Mouse (Mus musculus) heart, embryonic 11.5 days (tissue): ENCODE data around the gene Ccdc40. TPM values are rescaled to one million over a fixed set of nuclear protein-coding genes. Genes with fewer than 3 reads are reported as not detected.
A peak's percentile ranks its signal among the peaks of the same experiment; 100 is the strongest.

ENCODE experiments used
- ATAC-seq: fragments of 200-750 bp; cut with Nextera tagmentation; replicated peaks from 2 replicates; pipeline ENCODE4 v1.8.0; 2017; ENCODE audit warnings: moderate library complexity; ENCODE audit not compliant: insufficient number of reproducible peaks, low FRiP score, low TSS enrichment
- H3K27ac ChIP-seq: fragments of 300-500 bp; sonication (generic); 2 replicates; pipeline ENCODE4 v1.5.1; 2014; ENCODE audit warnings: mild to moderate bottlenecking, low read depth, low read length
- H3K27me3 ChIP-seq: fragments of 300-500 bp; sonication (generic); 2 replicates; pipeline ENCODE4 v1.6.1; 2014; ENCODE audit warnings: mild to moderate bottlenecking, low read length, mixed read lengths; ENCODE audit not compliant: control insufficient read depth, insufficient read depth
- H3K36me3 ChIP-seq: fragments of 300-500 bp; sonication (generic); 2 replicates; pipeline ENCODE4 v1.6.1; 2014; ENCODE audit warnings: mild to moderate bottlenecking, low read length, moderate library complexity, mixed read lengths; ENCODE audit not compliant: control insufficient read depth, insufficient read depth
- H3K4me1 ChIP-seq: fragments of 300-500 bp; sonication (generic); 2 replicates; pipeline ENCODE4 v1.6.1; 2014; ENCODE audit warnings: low read length; ENCODE audit not compliant: control insufficient read depth, insufficient read depth
- H3K4me2 ChIP-seq: fragments of 300-500 bp; sonication (generic); 2 replicates; pipeline ENCODE4 v1.6.1; 2014; ENCODE audit warnings: mild to moderate bottlenecking, moderate library complexity
- H3K4me3 ChIP-seq: fragments of 300-500 bp; sonication (generic); 2 replicates; pipeline ENCODE4 v1.5.1; 2014; ENCODE audit warnings: low read depth, low read length
- H3K9ac ChIP-seq: fragments of 300-500 bp; sonication (generic); 2 replicates; pipeline ENCODE4 v1.6.1; 2014; ENCODE audit warnings: mild to moderate bottlenecking, low read depth, low read length, moderate library complexity
- H3K9me3 ChIP-seq: fragments of 300-500 bp; sonication (generic); replicated peaks from 2 replicates; pipeline ENCODE4 v1.6.1; 2016; ENCODE audit warnings: low read length; ENCODE audit not compliant: control insufficient read depth
- WGBS: fragments of 180-500 bp; shearing (Covaris S2); extraction: QIAGEN DNeasy Blood & Tissue Kit; methylation state at CpG from one replicate; pipeline ENCODE4 v1.1.7; 2014; ENCODE audit not compliant: insufficient replicate concordance; 5-methylcytosine and 5-hydroxymethylcytosine counted together
- polyA plus RNA-seq: library from polyadenylated mRNA; unstranded; fragments of >200 nt; fragmentation: Nextera tagmentation; extraction: Ambion mirVana; gene quantifications from 2 replicates; pipeline ENCODE4 v1.2.1, GENCODE M21; 2014

The Ccdc40 gene
- polyA plus RNA-seq, 1 experiment from 2014 or later: 3.5 TPM

DNA sequence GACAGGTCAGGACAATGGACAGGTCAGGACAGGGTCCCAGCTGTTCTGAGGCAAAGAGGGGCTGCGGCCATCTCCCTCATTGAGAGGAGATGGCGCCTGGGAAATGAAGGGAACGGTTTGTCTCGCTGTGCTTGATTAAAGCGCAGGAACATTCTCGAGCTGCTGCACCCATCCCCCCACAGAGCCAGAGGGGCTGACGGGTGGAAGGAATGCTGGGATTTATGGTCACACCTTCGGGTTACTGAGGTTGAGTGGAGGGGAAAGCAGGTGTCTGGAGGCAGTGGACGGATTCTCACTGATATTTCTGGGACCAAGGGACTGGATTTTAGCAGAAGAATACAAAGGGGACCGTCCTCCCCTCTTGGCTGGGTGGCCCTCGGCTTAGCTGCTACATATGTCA lies 79.5 kb downstream of the Ccdc40 start:
- Histone ChIP-seq H3K4me3 (no peak overlapping the region), H3K4me1 (peaks cover 18% of the 10 kb centered on the region), H3K36me3 (no peaks in the 10 kb centered on the region), H3K27ac (peak overlapping the region; percentile 54), H3K27me3 (peaks cover 10% of the 10 kb centered on the region; the same call in 1 of the 2 replicates), H3K4me2 (no peak overlapping the region), H3K9me3 (no peaks in the 10 kb centered on the region), H3K9ac (peak overlapping the region; percentile 39; the same call in 1 of the 2 replicates)
- WGBS: 30% methylated on average over 11 of the region's 11 CpGs
- 0 out of 2 replicates have a peak, but pooled peaks have one; percentile 27 for ATAC-seq

DNA sequence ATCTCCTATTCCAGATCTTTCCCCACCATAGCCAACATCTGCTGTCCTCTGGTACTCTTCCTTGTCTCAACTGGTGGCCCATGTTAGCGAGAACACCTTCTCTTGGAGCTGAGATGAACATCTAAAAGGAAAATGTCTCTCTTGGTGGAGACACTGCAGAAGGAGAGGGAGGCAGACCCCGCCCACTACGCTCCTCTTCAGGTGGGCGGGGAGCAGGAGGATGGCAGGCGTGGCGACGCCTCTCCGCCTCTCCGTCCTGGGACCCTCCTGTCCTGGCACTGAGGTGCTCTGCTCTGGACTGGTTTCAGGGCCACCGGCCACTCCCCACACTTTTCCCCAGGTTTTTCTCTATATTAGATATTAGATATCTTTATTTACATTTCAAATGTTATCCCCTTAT lies 82.2 kb downstream of the Ccdc40 start:
- Histone ChIP-seq H3K4me2 (no peak overlapping the region), H3K36me3 (no peaks in the 10 kb centered on the region), H3K27ac (no peak overlapping the region), H3K4me3 (no peak overlapping the region), H3K9me3 (no peaks in the 10 kb centered on the region), H3K9ac (no peak overlapping the region), H3K4me1 (peaks cover 18% of the 10 kb centered on the region), H3K27me3 (0 out of 2 replicates have a peak, but pooled peaks cover 3% of the 10 kb centered on the region)
- WGBS: 12% methylated on average over 10 of the region's 10 CpGs
- ATAC-seq: no peak

GRCm38 (mm10) chr11:119314252-119314936 lies 86.0 kb downstream of the Ccdc40 start:
- ATAC-seq: no peak
- Histone ChIP-seq H3K9me3 (no peaks in the 10 kb centered on the region), H3K9ac (no peak overlapping the region), H3K27me3 (no peaks in the 10 kb centered on the region), H3K4me3 (no peak overlapping the region), H3K27ac (no peak overlapping the region), H3K4me1 (no peaks in the 10 kb centered on the region), H3K36me3 (no peaks in the 10 kb centered on the region), H3K4me2 (no peak overlapping the region)
- 76% methylated on average over 17 of the region's 17 CpGs for WGBS

Other genes with a start within 250 kb of the Ccdc40 start
- gene Enpp7, start 240.4 kb upstream of the Ccdc40 start, polyA plus RNA-seq: not detected in 2 replicates
- gene Cbx2, start 205.6 kb upstream of the Ccdc40 start, polyA plus RNA-seq: 23.6 and 23.8 TPM in 2 replicates
- 6.7 and 7.8 TPM in 2 replicates for gene Cbx8, start 187.6 kb upstream of the Ccdc40 start, polyA plus RNA-seq
- 6.3 and 7.7 TPM in 2 replicates for gene Cbx4, start 142.4 kb upstream of the Ccdc40 start, polyA plus RNA-seq
- gene Tbc1d16, start 73 bp upstream of the Ccdc40 start, polyA plus RNA-seq: 4.1 and 4.7 TPM in 2 replicates
- gene Gaa, start 39.3 kb downstream of the Ccdc40 start, polyA plus RNA-seq: 49.6 and 62.9 TPM in 2 replicates
- gene Eif4a3, start 71.5 kb downstream of the Ccdc40 start, polyA plus RNA-seq: 313 and 316 TPM in 2 replicates
- 0.14 and 0.38 TPM in 2 replicates for gene Card14, start 79.2 kb downstream of the Ccdc40 start, polyA plus RNA-seq
- gene Sgsh, start 127.0 kb downstream of the Ccdc40 start, polyA plus RNA-seq: 6.1 and 6.5 TPM in 2 replicates
- gene Slc26a11, start 127.0 kb downstream of the Ccdc40 start, polyA plus RNA-seq: 9.4 and 10.2 TPM in 2 replicates
- gene Rnf213, start 164.5 kb downstream of the Ccdc40 start, polyA plus RNA-seq: 10.4 and 11.0 TPM in 2 replicates